Mouse (Mus musculus) lung, postnatal 0 days (tissue): ENCODE results near the gene Cops2.

Source experiments
- CTCF ChIP-seq: IDR thresholded peaks from 2 replicates; pipeline ENCODE4 v1.5.1; 2016; ENCODE audit warnings: antibody characterized with exemption, mild to moderate bottlenecking
- EP300 ChIP-seq: IDR thresholded peaks from 2 replicates; pipeline ENCODE4 v1.6.1; 2016; ENCODE audit warnings: antibody characterized with exemption, mild to moderate bottlenecking, control low read depth

GRCm38 (mm10) chr2:125896355-125896754, 37.4 kb upstream of the Cops2 start:
- TF ChIP-seq EP300 (no peak), CTCF (no peak)
